ENCODE assay signal across 9 mouse cellular contexts in genomic region chr2:153348100-153348831, GRCm38 (mm10). TPM values are rescaled to one million over a fixed set of nuclear protein-coding genes. Genes with fewer than 3 reads are reported as not detected.
DNase-seq lines count a peak whose midpoint lies in the region; ATAC-seq lines count a peak whose summit lies in the region.
"Had no signal": no experiment of that assay in that cellular context is flagged by ENCODE, and none has a peak within 500 bp of the region (broad histone marks: within the 10 kb centered on the region; RNA-seq: fewer than 3 reads in every experiment).

No protein-coding gene starts in this region.

- DNase-seq in forebrain, embryonic 11.5 days (ENCODE audit: low spot score), result no peak
- no peak for DNase-seq in spleen, adult 12 weeks (ENCODE audit: low spot score)
- DNase-seq in thymus, postnatal 4 days, result no peak
- no peak for DNase-seq in right cerebral cortex, adult 18-20 months
- DNase-seq: thymus, adult 2 months had no signal

- peaks cover 13% of the 10 kb centered on the region for H3K36me3 ChIP-seq in megakaryocyte, embryonic 14.5 days (replicated peaks; ENCODE audit: low read length)
- peaks cover under 1% of the 10 kb centered on the region; the same call in 1 of the 2 replicates for H3K36me3 ChIP-seq in forebrain, embryonic 11.5 days (ENCODE audit: control insufficient read depth, insufficient read depth, low read length)
- peaks cover 17% of the 10 kb centered on the region for H3K36me3 ChIP-seq in limb, embryonic 15.5 days
- no peaks in the 10 kb centered on the region for H3K36me3 ChIP-seq in stomach, embryonic 16.5 days (ENCODE audit: control insufficient read depth, insufficient read depth, low read length)

- H3K4me3 ChIP-seq in megakaryocyte, embryonic 14.5 days (replicated peaks), result peak overlapping the region; percentile 56
- peak overlapping the region; percentile 90; the same call in 1 of the 2 replicates for H3K4me3 ChIP-seq in forebrain, embryonic 11.5 days (ENCODE audit: low read depth, low read length)
- H3K4me3 ChIP-seq in limb, embryonic 15.5 days, result peak overlapping the region; percentile 93
- H3K4me3 ChIP-seq in stomach, embryonic 16.5 days (replicated peaks; ENCODE audit: low read length), result peak overlapping the region; percentile 22

- H3K9ac ChIP-seq in forebrain, embryonic 11.5 days (ENCODE audit: low read length), result no peak overlapping the region
- H3K9ac ChIP-seq in limb, embryonic 15.5 days, result no peak overlapping the region
- H3K9ac ChIP-seq in stomach, embryonic 16.5 days (ENCODE audit: low read length), result peak overlapping the region; percentile 49; the same call in 1 of the 2 replicates

- WGBS in forebrain, embryonic 11.5 days, result 72% methylated on average over 6 of the region's 6 CpGs
- 40% methylated on average over 6 of the region's 6 CpGs for WGBS in limb, embryonic 15.5 days
- WGBS in stomach, embryonic 16.5 days, result 38% methylated on average over 6 of the region's 6 CpGs

- ATAC-seq in megakaryocyte, adult 5-6 weeks (ENCODE audit: poor library complexity, severe bottlenecking), result no peak
- ATAC-seq in forebrain, embryonic 11.5 days (replicated peaks; ENCODE audit: low FRiP score), result no peak
- ATAC-seq in limb, embryonic 15.5 days (ENCODE audit: insufficient number of reproducible peaks, low FRiP score, low TSS enrichment, low read depth), result no peak
- ATAC-seq in stomach, embryonic 16.5 days (ENCODE audit: insufficient read depth, low FRiP score), result no peak

- H3K27me3 ChIP-seq in megakaryocyte, embryonic 14.5 days (replicated peaks), result no peaks in the 10 kb centered on the region
- no peaks in the 10 kb centered on the region for H3K27me3 ChIP-seq in forebrain, embryonic 11.5 days (ENCODE audit: control insufficient read depth, insufficient read depth, low read length)
- H3K27me3 ChIP-seq in limb, embryonic 15.5 days, result no peaks in the 10 kb centered on the region
- no peaks in the 10 kb centered on the region for H3K27me3 ChIP-seq in stomach, embryonic 16.5 days (ENCODE audit: control insufficient read depth, insufficient read depth, low read length)

- no peaks in the 10 kb centered on the region for H3K9me3 ChIP-seq in megakaryocyte, embryonic 14.5 days
- no peaks in the 10 kb centered on the region for H3K9me3 ChIP-seq in forebrain, embryonic 11.5 days (ENCODE audit: control insufficient read depth, low read length)
- H3K9me3 ChIP-seq in limb, embryonic 15.5 days, result no peaks in the 10 kb centered on the region
- H3K9me3 ChIP-seq in stomach, embryonic 16.5 days (replicated peaks; ENCODE audit: control insufficient read depth, low read length), result no peaks in the 10 kb centered on the region

- peaks cover 58% of the 10 kb centered on the region for H3K4me1 ChIP-seq in megakaryocyte, embryonic 14.5 days
- peaks cover 10% of the 10 kb centered on the region; the same call in 1 of the 2 replicates for H3K4me1 ChIP-seq in forebrain, embryonic 11.5 days (replicated peaks; ENCODE audit: control insufficient read depth, insufficient read depth, low read length)
- peaks cover 30% of the 10 kb centered on the region for H3K4me1 ChIP-seq in limb, embryonic 15.5 days
- H3K4me1 ChIP-seq in stomach, embryonic 16.5 days (ENCODE audit: control insufficient read depth, insufficient read depth, low read length), result peaks cover 22% of the 10 kb centered on the region

- H3K4me2 ChIP-seq in forebrain, embryonic 11.5 days (ENCODE audit: low read depth, low read length, severe bottlenecking), result peak overlapping the region; percentile 64; the same call in 1 of the 2 replicates
- peak overlapping the region; percentile 63 for H3K4me2 ChIP-seq in limb, embryonic 15.5 days
- peak overlapping the region; percentile 73 for H3K4me2 ChIP-seq in stomach, embryonic 16.5 days (ENCODE audit: low read depth, low read length)

- H3K27ac ChIP-seq in forebrain, embryonic 11.5 days (ENCODE audit: low read depth, low read length), result no peak overlapping the region
- peak overlapping the region; percentile 47 for H3K27ac ChIP-seq in limb, embryonic 15.5 days
- peak overlapping the region; percentile 18; the same call in 1 of the 2 replicates for H3K27ac ChIP-seq in stomach, embryonic 16.5 days (ENCODE audit: low read length)

RNA-seq across cellular contexts. Expression of gene Asxl1, which starts 2.6 kb away (rescaled TPM):
- polyA plus RNA-seq in megakaryocyte, embryonic 14.5 days (2012; ENCODE audit: insufficient read depth, low replicate concordance), result 1.3 and 2.1 TPM in 2 replicates
- 29.3 and 40.6 TPM in 2 replicates for total RNA-seq in megakaryocyte, adult 5-6 weeks (2015)
- 30.9 and 35.4 TPM in 2 replicates for total RNA-seq in megakaryocyte, adult 5-6 weeks (2017)
- polyA plus RNA-seq in forebrain, embryonic 11.5 days (2014; fragmentation: Nextera tagmentation; extraction: Ambion mirVana), result 25.4 TPM in 2 replicates
- polyA plus RNA-seq in limb, embryonic 15.5 days (2015; fragmentation: Nextera tagmentation; extraction: Ambion mirVana), result 9.6 and 10.5 TPM in 2 replicates
- polyA plus RNA-seq in stomach, embryonic 16.5 days (2015; fragmentation: Nextera tagmentation; extraction: Ambion mirVana), result 6.4 and 7.2 TPM in 2 replicates

RNA-seq across cellular contexts. Expression of gene Kif3b, which starts 57.1 kb away (rescaled TPM):
- polyA plus RNA-seq in megakaryocyte, embryonic 14.5 days (2012; ENCODE audit: insufficient read depth, low replicate concordance), result 0.89 TPM in 1 of 2 replicates, not detected in the other
- 13.2 and 16.5 TPM in 2 replicates for total RNA-seq in megakaryocyte, adult 5-6 weeks (2015)
- 23.5 and 30.2 TPM in 2 replicates for total RNA-seq in megakaryocyte, adult 5-6 weeks (2017)
- 7.1 and 7.4 TPM in 2 replicates for polyA plus RNA-seq in forebrain, embryonic 11.5 days (2014; fragmentation: Nextera tagmentation; extraction: Ambion mirVana)
- 4.8 and 6.7 TPM in 2 replicates for polyA plus RNA-seq in limb, embryonic 15.5 days (2015; fragmentation: Nextera tagmentation; extraction: Ambion mirVana)
- 6.7 TPM in 2 replicates for polyA plus RNA-seq in stomach, embryonic 16.5 days (2015; fragmentation: Nextera tagmentation; extraction: Ambion mirVana)

Comparison
In these comparisons a context has a peak if more than half of its experiments do, and no peak if none do; other contexts are left out.
1. H3K4me3 ChIP-seq: peak in every context shown above with its lines; median percentile 93 in limb, embryonic 15.5 days; 90 in forebrain, embryonic 11.5 days; 56 in megakaryocyte, embryonic 14.5 days; 22 in stomach, embryonic 16.5 days.